Mouse (Mus musculus): ENCODE results near the gene Dctn3. TPM values are rescaled to one million over a fixed set of nuclear protein-coding genes. Genes with fewer than 3 reads are reported as not detected.

Dctn3 gene
- polyA plus RNA-seq, 1 experiment: 25.4 TPM

DNA sequence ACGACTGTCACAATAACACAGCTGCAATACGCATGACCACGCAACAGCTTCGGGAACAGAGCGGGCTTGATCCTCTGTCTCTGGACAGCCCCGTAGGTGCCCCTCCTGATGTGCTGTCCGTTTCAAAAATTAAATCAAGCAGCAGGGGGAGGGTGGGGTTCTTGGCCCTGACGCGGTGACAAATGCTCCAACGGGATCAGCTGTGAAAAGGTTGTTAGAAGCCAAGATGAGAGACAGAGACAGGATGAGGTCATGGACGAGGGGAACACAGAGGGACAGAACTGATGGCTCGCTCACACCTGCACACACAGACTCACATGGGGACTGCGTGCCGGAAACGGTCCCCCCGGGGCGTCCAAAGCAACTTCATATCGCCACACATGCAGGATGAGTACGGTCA, 49.8 kb downstream of the Dctn3 start:
- Histone ChIP-seq H3K27me3 (ENCODE audit: control insufficient read depth, insufficient read depth, low read length) (no peaks in the 10 kb centered on the region), H3K36me3 (ENCODE audit: control insufficient read depth, insufficient read depth, low read length) (no peaks in the 10 kb centered on the region), H3K27ac (ENCODE audit: insufficient read depth, low read length) (no peak overlapping the region), H3K4me1 (ENCODE audit: control insufficient read depth, insufficient read depth, insufficient read length) (no peaks in the 10 kb centered on the region), H3K4me3 (ENCODE audit: extremely low read depth, insufficient read depth, insufficient read length) (no peak overlapping the region)
- no peak for DNase-seq (ENCODE audit: low read depth in 1 of 2, low spot score in 2 of 2)
- 84% methylated on average over 19 of the region's 19 CpGs for WGBS
- TF ChIP-seq POLR2A (IDR thresholded peaks at IDR 0.05; ENCODE audit: low read depth, low read length): no peak
- no peak for TF ChIP-seq CTCF (IDR thresholded peaks at IDR 0.05; ENCODE audit: extremely low read depth, insufficient read depth, insufficient read length, insufficient replicate concordance)

- TF ChIP-seq POLR2A (IDR thresholded peaks at IDR 0.05; ENCODE audit: low read depth, low read length) (no peak), CTCF (IDR thresholded peaks at IDR 0.05; ENCODE audit: extremely low read depth, insufficient read depth, insufficient read length, insufficient replicate concordance) (no peak)
- no peak for DNase-seq (ENCODE audit: low read depth in 1 of 2, low spot score in 2 of 2)
Measured at GRCm38 (mm10) chr4:41672522-41672963, 50.4 kb downstream of the Dctn3 start.

GRCm38 (mm10) chr4:41671963-41672480, 50.9 kb downstream of the Dctn3 start:
- Histone ChIP-seq H3K4me3 (ENCODE audit: extremely low read depth, insufficient read depth, insufficient read length) (no peak overlapping the region), H3K27ac (ENCODE audit: insufficient read depth, low read length) (no peak overlapping the region), H3K36me3 (ENCODE audit: control insufficient read depth, insufficient read depth, low read length) (no peaks in the 10 kb centered on the region), H3K27me3 (ENCODE audit: control insufficient read depth, insufficient read depth, low read length) (no peaks in the 10 kb centered on the region), H3K4me1 (ENCODE audit: control insufficient read depth, insufficient read depth, insufficient read length) (no peaks in the 10 kb centered on the region)
- no peak for TF ChIP-seq POLR2A (IDR thresholded peaks at IDR 0.05; ENCODE audit: low read depth, low read length)
- TF ChIP-seq CTCF (IDR thresholded peaks at IDR 0.05; ENCODE audit: extremely low read depth, insufficient read depth, insufficient read length, insufficient replicate concordance): no peak
- WGBS: 49% methylated on average over 8 of the region's 8 CpGs
- DNase-seq (ENCODE audit: low read depth in 1 of 2, low spot score in 2 of 2): no peak

More at GRCm38 (mm10) chr4:41672522-41672963, 50.4 kb downstream of the Dctn3 start:
- Histone ChIP-seq H3K27ac (ENCODE audit: insufficient read depth, low read length) (no peak overlapping the region), H3K27me3 (ENCODE audit: control insufficient read depth, insufficient read depth, low read length) (no peaks in the 10 kb centered on the region), H3K4me3 (ENCODE audit: extremely low read depth, insufficient read depth, insufficient read length) (no peak overlapping the region), H3K36me3 (ENCODE audit: control insufficient read depth, insufficient read depth, low read length) (no peaks in the 10 kb centered on the region), H3K4me1 (ENCODE audit: control insufficient read depth, insufficient read depth, insufficient read length) (no peaks in the 10 kb centered on the region)
- WGBS: 67% methylated on average over 8 of the region's 8 CpGs

DNA sequence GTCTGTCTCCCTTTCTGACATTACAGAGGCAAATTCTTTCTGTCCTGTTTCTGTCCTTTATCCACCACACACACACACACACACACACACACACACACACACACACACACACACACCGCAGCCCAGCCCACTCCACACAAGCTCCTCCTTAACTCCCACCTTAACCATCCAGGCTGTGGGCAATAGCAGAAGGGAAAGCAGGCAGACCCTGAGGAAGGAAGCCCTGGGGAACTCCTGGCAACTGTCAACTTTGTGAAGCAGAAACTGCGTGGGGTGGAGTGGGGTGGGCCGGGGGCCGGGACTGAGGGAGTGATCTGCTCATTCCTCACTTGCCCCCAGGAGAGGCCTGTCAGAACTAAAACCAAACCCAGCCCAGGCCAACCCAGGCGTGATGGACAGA, 51.5 kb downstream of the Dctn3 start:
- TF ChIP-seq POLR2A (IDR thresholded peaks at IDR 0.05; ENCODE audit: low read depth, low read length) (no peak), CTCF (IDR thresholded peaks at IDR 0.05; ENCODE audit: extremely low read depth, insufficient read depth, insufficient read length, insufficient replicate concordance) (no peak)
- Histone ChIP-seq H3K36me3 (ENCODE audit: control insufficient read depth, insufficient read depth, low read length) (no peaks in the 10 kb centered on the region), H3K27me3 (ENCODE audit: control insufficient read depth, insufficient read depth, low read length) (no peaks in the 10 kb centered on the region), H3K27ac (ENCODE audit: insufficient read depth, low read length) (no peak overlapping the region), H3K4me3 (ENCODE audit: extremely low read depth, insufficient read depth, insufficient read length) (no peak overlapping the region), H3K4me1 (ENCODE audit: control insufficient read depth, insufficient read depth, insufficient read length) (no peaks in the 10 kb centered on the region)
- 35% methylated on average over 5 of the region's 5 CpGs for WGBS
- no peak for DNase-seq (ENCODE audit: low read depth in 1 of 2, low spot score in 2 of 2)

GRCm38 (mm10) chr4:41670836-41671235, 52.1 kb downstream of the Dctn3 start:
- TF ChIP-seq POLR2A (IDR thresholded peaks at IDR 0.05; ENCODE audit: low read depth, low read length) (no peak), CTCF (IDR thresholded peaks at IDR 0.05; ENCODE audit: extremely low read depth, insufficient read depth, insufficient read length, insufficient replicate concordance) (no peak)
- H3K27me3 ChIP-seq (ENCODE audit: control insufficient read depth, insufficient read depth, low read length): no peaks in the 10 kb centered on the region
- WGBS: 88% methylated on average over 18 of the region's 18 CpGs

GRCm38 (mm10) chr4:41666646-41667045, 56.3 kb downstream of the Dctn3 start:
- Histone ChIP-seq H3K4me3 (ENCODE audit: extremely low read depth, insufficient read depth, insufficient read length) (no peak overlapping the region), H3K36me3 (ENCODE audit: control insufficient read depth, insufficient read depth, low read length) (no peaks in the 10 kb centered on the region), H3K4me1 (ENCODE audit: control insufficient read depth, insufficient read depth, insufficient read length) (no peaks in the 10 kb centered on the region), H3K27me3 (ENCODE audit: control insufficient read depth, insufficient read depth, low read length) (0 out of 2 replicates have a peak, but pooled peaks cover 2% of the 10 kb centered on the region), H3K27ac (ENCODE audit: insufficient read depth, low read length) (no peak overlapping the region)
- DNase-seq (ENCODE audit: low read depth in 1 of 2, low spot score in 2 of 2): no peak
- WGBS: 92% methylated on average over 11 of the region's 11 CpGs
- TF ChIP-seq POLR2A (IDR thresholded peaks at IDR 0.05; ENCODE audit: low read depth, low read length) (no peak), CTCF (IDR thresholded peaks at IDR 0.05; ENCODE audit: extremely low read depth, insufficient read depth, insufficient read length, insufficient replicate concordance) (no peak)

More at GRCm38 (mm10) chr4:41670836-41671235, 52.1 kb downstream of the Dctn3 start:
- Histone ChIP-seq H3K4me3 (ENCODE audit: extremely low read depth, insufficient read depth, insufficient read length) (no peak overlapping the region), H3K27ac (ENCODE audit: insufficient read depth, low read length) (no peak overlapping the region), H3K36me3 (ENCODE audit: control insufficient read depth, insufficient read depth, low read length) (no peaks in the 10 kb centered on the region), H3K4me1 (ENCODE audit: control insufficient read depth, insufficient read depth, insufficient read length) (no peaks in the 10 kb centered on the region)
- DNase-seq (ENCODE audit: low read depth in 1 of 2, low spot score in 2 of 2): no peak

GRCm38 (mm10) chr4:41665009-41665675, 57.8 kb downstream of the Dctn3 start:
- Histone ChIP-seq H3K4me1 (ENCODE audit: control insufficient read depth, insufficient read depth, insufficient read length) (no peaks in the 10 kb centered on the region), H3K36me3 (ENCODE audit: control insufficient read depth, insufficient read depth, low read length) (no peaks in the 10 kb centered on the region), H3K4me3 (ENCODE audit: extremely low read depth, insufficient read depth, insufficient read length) (no peak overlapping the region), H3K27me3 (ENCODE audit: control insufficient read depth, insufficient read depth, low read length) (0 out of 2 replicates have a peak, but pooled peaks cover 2% of the 10 kb centered on the region), H3K27ac (ENCODE audit: insufficient read depth, low read length) (no peak overlapping the region)
- WGBS: 2% methylated on average over 4 of the region's 8 CpGs
- TF ChIP-seq POLR2A (IDR thresholded peaks at IDR 0.05; ENCODE audit: low read depth, low read length) (no peak), CTCF (IDR thresholded peaks at IDR 0.05; ENCODE audit: extremely low read depth, insufficient read depth, insufficient read length, insufficient replicate concordance) (no peak)
- DNase-seq (ENCODE audit: low read depth in 1 of 2, low spot score in 2 of 2): no peak

Other genes starting within 250 kb of the Dctn3 start
- 2.2 and 2.3 TPM in 2 replicates for gene AI464131, start 220.1 kb downstream of the Dctn3 start, polyA plus RNA-seq (2012; rRNA removed)
- 0.15 and 0.16 TPM in 2 replicates for gene 1110017D15Rik, start 205.8 kb downstream of the Dctn3 start, polyA plus RNA-seq (2012; rRNA removed)
- 16.3 and 23.9 TPM in 2 replicates for gene Fam219a, start 153.6 kb downstream of the Dctn3 start, polyA plus RNA-seq (2012; rRNA removed)
- gene Dnaic1, start 153.4 kb downstream of the Dctn3 start, polyA plus RNA-seq (2012; rRNA removed): 0.25 and 0.95 TPM in 2 replicates
- 8.7 and 8.9 TPM in 2 replicates for gene Enho, start 82.8 kb downstream of the Dctn3 start, polyA plus RNA-seq (2012; rRNA removed)
- 8.1 and 9.3 TPM in 2 replicates for gene Cntfr, start 26.1 kb downstream of the Dctn3 start, polyA plus RNA-seq (2012; rRNA removed)
- 45.0 and 52.1 TPM in 2 replicates for gene Il11ra1, start 23.2 kb downstream of the Dctn3 start, polyA plus RNA-seq (2012; rRNA removed)
- gene Rpp25l, start 9.6 kb downstream of the Dctn3 start, polyA plus RNA-seq (2012; rRNA removed): 32.8 and 46.9 TPM in 2 replicates
- not detected in 2 replicates for gene Arid3c, start 8.0 kb upstream of the Dctn3 start, polyA plus RNA-seq (2012; rRNA removed)
- 67.1 and 91.0 TPM in 2 replicates for gene Galt, start 32.1 kb upstream of the Dctn3 start, polyA plus RNA-seq (2012; rRNA removed)
- 48.3 and 51.1 TPM in 2 replicates for gene Sigmar1, start 33.0 kb upstream of the Dctn3 start, polyA plus RNA-seq (2012; rRNA removed)
- gene Ccl27a, start 51.1 kb upstream of the Dctn3 start, polyA plus RNA-seq (2012; rRNA removed): 8.9 and 14.1 TPM in 2 replicates
- gene Gm21541, start 180.4 kb upstream of the Dctn3 start, polyA plus RNA-seq (2012; rRNA removed): 4.0 and 5.7 TPM in 2 replicates
- 0.86 and 4.2 TPM in 2 replicates for gene Gm20878, start 218.4 kb upstream of the Dctn3 start, polyA plus RNA-seq (2012; rRNA removed)
- 0.05 TPM in 1 of 2 replicates, not detected in the other for gene Fam205a4, start 242.9 kb upstream of the Dctn3 start, polyA plus RNA-seq (2012; rRNA removed)

Measured in spleen, adult 2 months (tissue).